Mouse (Mus musculus): ENCODE results near the gene Plin4. TPM values are rescaled to one million over a fixed set of nuclear protein-coding genes. Genes with fewer than 3 reads are reported as not detected.

Gene Plin4
- polyA plus RNA-seq, 1 experiment from 2014 or later: 0.12 TPM

DNA sequence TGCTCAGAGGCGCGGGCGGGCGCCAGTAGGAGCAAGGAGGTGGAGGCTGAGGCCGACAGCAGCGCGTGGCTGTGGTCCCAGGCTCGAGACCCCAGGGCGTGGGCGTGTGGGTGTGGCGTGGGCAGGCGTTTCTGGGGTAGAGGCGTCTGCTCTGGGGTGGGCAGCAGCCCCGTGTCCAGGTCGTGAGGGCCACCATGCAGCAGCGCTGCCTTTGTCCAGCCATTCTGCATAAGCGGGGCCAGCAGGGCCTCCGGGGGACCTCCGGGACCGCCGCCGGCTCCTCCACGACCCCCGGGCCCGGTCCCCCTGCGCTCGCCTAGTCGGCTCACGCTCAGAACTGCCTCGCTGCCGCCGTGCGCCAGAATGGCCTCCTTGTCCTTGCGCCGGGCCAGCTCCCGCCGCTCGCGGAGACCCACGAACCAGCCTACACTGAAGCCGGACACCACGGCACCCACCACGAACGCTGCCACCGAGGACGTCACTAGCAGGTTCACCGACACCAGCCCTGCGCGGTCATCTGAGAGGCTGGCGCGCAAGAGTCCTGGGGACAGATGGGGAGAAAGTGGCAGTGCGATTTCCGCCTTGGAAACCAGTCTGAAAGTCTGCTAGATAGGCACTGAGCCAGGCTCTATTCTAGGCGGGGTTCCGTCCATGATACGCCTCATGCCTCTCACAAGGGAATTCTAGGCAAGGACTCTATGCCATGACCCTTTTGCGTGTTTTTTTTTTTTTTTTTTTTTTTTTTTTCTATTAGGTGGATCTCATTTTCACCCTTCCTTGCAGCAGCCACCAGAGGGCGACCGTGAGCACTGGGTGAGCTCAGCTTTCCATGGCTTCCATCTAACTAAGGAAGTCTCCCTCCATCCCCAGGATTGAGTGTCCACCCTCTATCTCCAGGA, 15.0 kb upstream of the Plin4 start:
- Histone ChIP-seq H3K4me3 (replicated peaks) (peak overlapping the region; percentile 49), H3K36me3 (no peaks in the 10 kb centered on the region), H3K4me1 (peaks cover 26% of the 10 kb centered on the region), H3K27ac (no peak overlapping the region), H3K27me3 (peaks cover 58% of the 10 kb centered on the region), H3K4me2 (peak overlapping the region; percentile 90), H3K9me3 (replicated peaks) (peaks cover 6% of the 10 kb centered on the region; the same call in 1 of the 2 replicates), H3K9ac (peak overlapping the region; percentile 50)
- ATAC-seq (replicated peaks; ENCODE audit: low FRiP score): no peak
- WGBS: 12% methylated on average over 59 of the region's 59 CpGs

GRCm38 (mm10) chr17:56123681-56124340, 14.2 kb upstream of the Plin4 start:
- WGBS: 43% methylated on average over 59 of the region's 59 CpGs
- peaks cover 6% of the 10 kb centered on the region; the same call in 1 of the 2 replicates for H3K9me3 ChIP-seq (replicated peaks)
- peak overlapping the region; percentile 90 for H3K4me2 ChIP-seq
- no peak overlapping the region for H3K27ac ChIP-seq
- H3K4me1 ChIP-seq: peaks cover 31% of the 10 kb centered on the region
- peak overlapping the region; percentile 49 for H3K4me3 ChIP-seq (replicated peaks)
- peak overlapping the region; percentile 50; the same call in 1 of the 2 replicates for H3K9ac ChIP-seq
- no peaks in the 10 kb centered on the region for H3K36me3 ChIP-seq
- peaks cover 66% of the 10 kb centered on the region for H3K27me3 ChIP-seq
- ATAC-seq (replicated peaks; ENCODE audit: low FRiP score): no peak

DNA sequence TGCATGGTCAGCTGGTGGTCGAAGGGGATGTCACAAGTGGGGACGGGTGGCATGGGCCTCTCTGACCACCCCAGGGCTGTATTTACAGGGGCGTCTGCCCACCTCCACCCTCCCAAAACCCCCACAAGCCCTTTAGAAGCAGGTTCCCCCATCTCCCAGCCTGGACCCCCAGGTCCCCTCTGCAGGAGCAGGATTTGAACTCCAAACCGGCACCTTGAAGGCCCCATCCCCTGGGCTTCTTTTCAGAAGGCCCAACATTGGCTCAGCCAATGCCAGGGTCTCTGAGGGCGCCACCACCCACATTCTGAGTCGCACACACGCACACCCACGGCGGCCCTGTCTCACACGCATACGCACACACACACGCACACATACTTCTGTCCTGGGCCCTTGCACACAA, 13.6 kb upstream of the Plin4 start:
- Histone ChIP-seq H3K4me2 (no peak overlapping the region), H3K4me3 (replicated peaks) (no peak overlapping the region), H3K9ac (no peak overlapping the region), H3K9me3 (replicated peaks) (peaks cover 6% of the 10 kb centered on the region; the same call in 1 of the 2 replicates), H3K27ac (no peak overlapping the region), H3K4me1 (peaks cover 31% of the 10 kb centered on the region), H3K36me3 (no peaks in the 10 kb centered on the region), H3K27me3 (peaks cover 72% of the 10 kb centered on the region)
- WGBS: 90% methylated on average over 12 of the region's 12 CpGs
- ATAC-seq (replicated peaks; ENCODE audit: low FRiP score): no peak

DNA sequence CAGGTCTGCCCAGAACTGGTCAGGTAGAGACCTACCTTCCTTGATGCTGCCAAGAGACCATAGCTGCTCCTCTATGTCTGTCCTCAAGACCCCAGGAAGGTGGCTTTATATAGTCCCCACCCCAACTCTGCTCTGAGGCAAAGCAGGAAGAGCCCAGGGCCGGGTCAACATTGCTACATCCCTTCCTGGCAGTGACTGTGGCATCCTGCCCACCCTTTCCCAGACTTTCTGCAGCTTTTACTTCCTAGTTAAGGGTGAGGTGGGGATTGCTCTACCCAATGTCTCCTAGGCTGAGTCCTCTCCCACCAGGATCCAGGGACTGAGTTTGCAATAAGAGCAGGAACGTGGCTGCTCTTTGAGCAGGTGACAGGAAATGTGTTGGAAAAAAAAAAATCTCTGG, 12.2 kb upstream of the Plin4 start, which contains the start of gene Lrg1:
Gene Lrg1, minus strand, starts transcription at position 176 of the 400 bp plus-strand sequence.
- H3K9me3 ChIP-seq (replicated peaks): peaks cover 6% of the 10 kb centered on the region; the same call in 1 of the 2 replicates
- H3K27me3 ChIP-seq: peaks cover 81% of the 10 kb centered on the region
- no peaks in the 10 kb centered on the region for H3K36me3 ChIP-seq
- ATAC-seq (replicated peaks; ENCODE audit: low FRiP score): no peak
- peaks cover 39% of the 10 kb centered on the region for H3K4me1 ChIP-seq
- no peak within 1 kb of the TSS for H3K4me2 ChIP-seq
- no peak within 1 kb of the TSS for H3K27ac ChIP-seq
- no peak within 1 kb of the TSS for H3K9ac ChIP-seq
- no peak within 1 kb of the TSS for H3K4me3 ChIP-seq (replicated peaks)
- WGBS: 64% methylated on average over 2 of the region's 2 CpGs

- Histone ChIP-seq H3K27me3 (peaks cover 86% of the 10 kb centered on the region), H3K4me1 (peaks cover 39% of the 10 kb centered on the region), H3K9me3 (replicated peaks) (peaks cover 6% of the 10 kb centered on the region; the same call in 1 of the 2 replicates), H3K4me2 (peak overlapping the region; percentile 54), H3K36me3 (no peaks in the 10 kb centered on the region), H3K9ac (no peak overlapping the region), H3K4me3 (replicated peaks) (peak overlapping the region; percentile 26), H3K27ac (no peak overlapping the region)
- WGBS: 5% methylated on average over 66 of the region's 66 CpGs
- no peak for ATAC-seq (replicated peaks; ENCODE audit: low FRiP score)
Measured at GRCm38 (mm10) chr17:56119981-56120880, 10.6 kb upstream of the Plin4 start.

DNA sequence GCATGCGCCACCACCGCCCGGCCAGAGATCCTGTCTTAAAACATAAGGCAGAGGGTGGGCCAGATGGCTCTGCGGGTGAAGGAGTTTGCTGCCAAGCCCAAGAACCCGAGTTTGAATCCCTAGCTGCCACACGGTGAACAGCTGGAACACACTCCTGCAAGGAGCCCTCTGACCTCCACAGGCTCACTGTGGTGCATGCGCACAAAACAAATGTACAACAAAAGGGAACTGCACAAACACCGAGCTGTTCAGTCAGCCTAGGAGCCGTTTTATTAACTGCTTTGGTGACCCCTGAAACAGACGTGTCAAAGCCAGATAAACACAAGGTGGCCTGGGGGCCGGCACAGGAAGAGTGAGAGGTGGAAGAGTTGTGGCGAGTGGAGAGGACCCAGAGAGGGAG, 9.8 kb upstream of the Plin4 start:
- no peak overlapping the region for H3K27ac ChIP-seq
- H3K4me3 ChIP-seq (replicated peaks): peak overlapping the region; percentile 26; the same call in 1 of the 2 replicates
- H3K9ac ChIP-seq: no peak overlapping the region
- WGBS: 26% methylated on average over 12 of the region's 12 CpGs
- H3K27me3 ChIP-seq: peaks cover 79% of the 10 kb centered on the region
- H3K4me2 ChIP-seq: peak overlapping the region; percentile 54
- no peaks in the 10 kb centered on the region for H3K36me3 ChIP-seq
- ATAC-seq (replicated peaks; ENCODE audit: low FRiP score): no peak
- H3K4me1 ChIP-seq: peaks cover 33% of the 10 kb centered on the region
- peaks cover 6% of the 10 kb centered on the region; the same call in 1 of the 2 replicates for H3K9me3 ChIP-seq (replicated peaks)

DNA sequence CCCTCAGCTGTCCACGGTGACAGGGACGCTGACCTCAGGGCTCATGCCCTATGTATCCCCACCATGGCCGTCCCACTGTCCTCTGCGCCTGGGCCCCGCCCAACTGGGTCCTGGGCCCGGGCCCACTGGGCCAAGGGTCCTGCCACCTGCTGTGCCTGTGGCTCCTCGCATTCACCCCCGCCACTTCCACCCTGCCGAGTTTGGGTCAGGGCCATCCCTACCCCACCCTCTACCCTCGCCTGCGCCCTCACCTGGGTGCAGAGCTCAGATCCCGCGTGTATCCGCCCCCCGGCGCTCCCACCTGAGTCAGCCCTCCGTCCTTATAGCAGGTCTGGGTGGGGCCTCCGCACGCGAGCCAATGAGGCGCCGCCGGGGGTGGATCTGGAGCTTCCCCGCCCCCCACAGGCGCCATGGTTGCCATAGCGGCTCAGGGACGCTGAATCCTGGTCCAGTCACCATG, 7.7 kb upstream of the Plin4 start, which contains the start of gene Plin5:
Gene Plin5, minus strand, starts transcription at position 346 of the 460 bp plus-strand sequence.
- ATAC-seq (replicated peaks; ENCODE audit: low FRiP score): peak; percentile 72
- Histone ChIP-seq H3K4me2 (peak within 1 kb of the TSS; percentile 79), H3K4me3 (replicated peaks) (peak within 1 kb of the TSS; percentile 44), H3K9me3 (replicated peaks) (0 out of 2 replicates have a peak, but pooled peaks cover 2% of the 10 kb centered on the region), H3K27me3 (peaks cover 58% of the 10 kb centered on the region), H3K9ac (0 out of 2 replicates have a peak within 1 kb of the TSS, but pooled peaks have one; percentile 37), H3K4me1 (peaks cover 25% of the 10 kb centered on the region), H3K27ac (no peak within 1 kb of the TSS), H3K36me3 (no peaks in the 10 kb centered on the region)
- WGBS: 1% methylated on average over 27 of the region's 27 CpGs

DNA sequence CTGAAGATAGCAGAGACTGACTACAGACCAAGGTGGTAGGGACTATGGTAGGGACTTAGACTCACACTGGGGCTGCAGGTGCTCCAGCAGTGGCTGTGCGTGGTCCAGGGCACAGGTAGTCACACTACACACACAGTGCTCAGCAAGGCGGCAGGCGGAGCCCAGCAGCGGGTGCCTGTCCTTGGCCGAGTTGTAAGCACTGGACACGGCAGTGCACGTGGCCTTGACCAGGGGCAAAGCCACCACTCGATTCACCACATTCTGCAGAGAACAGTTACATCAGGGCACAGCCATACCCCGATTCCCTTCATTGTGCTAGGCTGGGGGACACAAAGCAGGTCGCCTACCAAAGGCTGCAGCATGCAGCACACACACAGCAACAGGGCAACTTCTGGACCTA, 6.6 kb upstream of the Plin4 start:
- no peak overlapping the region for H3K4me2 ChIP-seq
- H3K36me3 ChIP-seq: no peaks in the 10 kb centered on the region
- no peak overlapping the region for H3K27ac ChIP-seq
- peaks cover 25% of the 10 kb centered on the region for H3K4me1 ChIP-seq
- WGBS: 70% methylated on average over 10 of the region's 10 CpGs
- no peak for ATAC-seq (replicated peaks; ENCODE audit: low FRiP score)
- no peak overlapping the region for H3K9ac ChIP-seq
- H3K4me3 ChIP-seq (replicated peaks): no peak overlapping the region
- H3K27me3 ChIP-seq: peaks cover 47% of the 10 kb centered on the region
- no peaks in the 10 kb centered on the region for H3K9me3 ChIP-seq (replicated peaks)

DNA sequence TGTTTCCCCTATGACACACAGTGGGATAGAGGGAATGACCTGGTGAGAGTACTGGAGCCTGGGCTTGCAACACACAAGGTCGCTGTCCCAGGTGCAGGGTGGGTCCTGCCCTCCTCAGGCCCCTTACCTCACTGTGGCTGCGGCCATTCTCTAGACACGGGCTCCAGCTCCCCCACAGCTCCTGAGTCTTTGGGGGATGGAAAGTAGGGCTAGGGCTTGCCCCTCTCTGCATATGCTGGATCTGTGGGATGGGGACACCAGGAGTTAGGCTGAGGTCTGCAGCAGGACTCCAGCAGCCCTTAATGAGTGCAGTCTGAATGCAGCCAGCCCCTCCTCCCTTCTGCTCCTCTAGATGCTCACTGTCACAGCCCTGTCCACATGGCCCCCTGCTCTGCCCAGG, 3.1 kb upstream of the Plin4 start:
- Histone ChIP-seq H3K4me1 (peaks cover 7% of the 10 kb centered on the region), H3K36me3 (0 out of 2 replicates have a peak, but pooled peaks cover 4% of the 10 kb centered on the region), H3K9ac (no peak overlapping the region), H3K4me2 (no peak overlapping the region), H3K27ac (no peak overlapping the region), H3K27me3 (peaks cover 14% of the 10 kb centered on the region), H3K9me3 (replicated peaks) (no peaks in the 10 kb centered on the region), H3K4me3 (replicated peaks) (no peak overlapping the region)
- ATAC-seq (replicated peaks; ENCODE audit: low FRiP score): no peak
- WGBS: 72% methylated on average over 3 of the region's 3 CpGs

DNA sequence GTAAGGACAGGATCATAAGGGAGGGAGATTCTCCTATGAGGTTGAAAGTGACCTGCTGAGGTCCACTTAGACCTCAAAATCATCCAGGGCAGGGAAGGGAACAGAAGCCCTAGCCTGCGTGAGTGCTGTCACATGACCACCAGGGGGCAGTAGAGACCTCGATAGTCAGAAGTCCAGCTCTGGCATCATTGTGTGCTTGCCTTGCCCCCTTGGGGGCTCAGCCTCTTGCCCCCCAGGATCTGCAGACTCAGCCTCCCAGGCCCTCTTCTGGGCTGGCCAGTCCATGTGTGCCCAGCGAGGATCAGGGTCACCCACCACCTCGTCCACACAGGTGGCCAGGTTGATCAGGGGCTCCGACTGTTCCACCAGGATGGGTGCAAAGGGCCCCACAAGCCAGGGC, 2.3 kb upstream of the Plin4 start:
- Histone ChIP-seq H3K27ac (no peak overlapping the region), H3K4me3 (replicated peaks) (no peak overlapping the region), H3K9me3 (replicated peaks) (no peaks in the 10 kb centered on the region), H3K9ac (no peak overlapping the region), H3K27me3 (peaks cover 8% of the 10 kb centered on the region; the same call in 1 of the 2 replicates), H3K36me3 (0 out of 2 replicates have a peak, but pooled peaks cover 4% of the 10 kb centered on the region), H3K4me1 (0 out of 2 replicates have a peak, but pooled peaks cover under 1% of the 10 kb centered on the region), H3K4me2 (no peak overlapping the region)
- WGBS: 45% methylated on average over 5 of the region's 5 CpGs
- ATAC-seq (replicated peaks; ENCODE audit: low FRiP score): peak; percentile 40; the same call in 1 of the 2 replicates

- ATAC-seq (replicated peaks; ENCODE audit: low FRiP score): no peak
- H3K36me3 ChIP-seq: 0 out of 2 replicates have a peak, but pooled peaks cover 4% of the 10 kb centered on the region
- WGBS: 63% methylated on average over 1 of the region's 1 CpGs
Measured at GRCm38 (mm10) chr17:56111021-56111420, 1.4 kb upstream of the Plin4 start.

More at GRCm38 (mm10) chr17:56111021-56111420, 1.4 kb upstream of the Plin4 start:
- no peaks in the 10 kb centered on the region for H3K9me3 ChIP-seq (replicated peaks)
- H3K4me1 ChIP-seq: no peaks in the 10 kb centered on the region
- H3K4me3 ChIP-seq (replicated peaks): no peak overlapping the region
- H3K27me3 ChIP-seq: 0 out of 2 replicates have a peak, but pooled peaks cover under 1% of the 10 kb centered on the region
- H3K4me2 ChIP-seq: no peak overlapping the region
- no peak overlapping the region for H3K27ac ChIP-seq
- H3K9ac ChIP-seq: no peak overlapping the region

All from kidney, embryonic 15.5 days (tissue).